Mouse (Mus musculus) liver, embryonic 14.5 days (tissue): ENCODE measurements at regions not wholly inside any gene's neighbourhood (a gene's known extent, or its start where the extent isn't known, plus 50 kb on each side); places are given as distances from the start of the nearest gene placed in this dataset.

Source experiments
- CTCF ChIP-seq: IDR thresholded peaks from 2 replicates; pipeline ENCODE4 v1.5.1; 2016; ENCODE audit warnings: antibody characterized with exemption, low read depth, control low read depth
- EP300 ChIP-seq: IDR thresholded peaks from 2 replicates; pipeline ENCODE4 v1.6.1; 2016; ENCODE audit warnings: antibody characterized with exemption, low read depth

- no peak for TF ChIP-seq CTCF
- no peak for TF ChIP-seq EP300
Measured at GRCm38 (mm10) chr8:103412731-103413130, 627.3 kb upstream of the Cdh11 start.
